Mouse (Mus musculus) E14TG2a.4 (cell line): ENCODE results near the gene Msh4.

Experiments
- CTCF ChIP-seq: conservative IDR thresholded peaks from 2 replicates; pipeline ENCODE4 v1.5.1; 2014; ENCODE audit warnings: low read length
- NANOG ChIP-seq: IDR thresholded peaks from 2 replicates; pipeline ENCODE4 v1.6.1; 2014; ENCODE audit warnings: borderline replicate concordance, low read length, mixed read lengths
- POU5F1 ChIP-seq: IDR thresholded peaks from 2 replicates; pipeline ENCODE4 v1.6.1; 2014; ENCODE audit warnings: low read length, borderline replicate concordance

- TF ChIP-seq CTCF (no peak), NANOG (no peak), POU5F1 (no peak)
Observed at GRCm38 (mm10) chr3:153932461-153932860, 26.5 kb upstream of the Msh4 start.
